Mouse (Mus musculus) midbrain, postnatal 0 days (tissue): ENCODE results near the gene Gm42906. TPM values are rescaled to one million over a fixed set of nuclear protein-coding genes. Genes with fewer than 3 reads are reported as not detected.

Experiments
- ATAC-seq: fragments of 200-750 bp; cut with Nextera tagmentation; 2 replicates; pipeline ENCODE4 v1.8.0; 2017; ENCODE audit warnings: moderate number of reproducible peaks, mild to moderate bottlenecking, moderate TSS enrichment, moderate library complexity; ENCODE audit not compliant: low FRiP score
- DNase-seq: peaks from one replicate; pipeline ENCODE4 v3.0.0-alpha.2; 2015; ENCODE audit warnings: low spot score
- H3K27ac ChIP-seq: fragments of 300-500 bp; sonication (generic); 2 replicates; pipeline ENCODE4 v1.5.1; 2014; ENCODE audit warnings: low read depth, mild to moderate bottlenecking, low read length, mixed read lengths
- H3K27me3 ChIP-seq: fragments of 300-500 bp; sonication (generic); 2 replicates; pipeline ENCODE4 v1.6.1; 2014; ENCODE audit warnings: low read length, control low read depth, mixed read lengths; ENCODE audit not compliant: insufficient read depth
- H3K36me3 ChIP-seq: fragments of 300-500 bp; sonication (generic); 2 replicates; pipeline ENCODE4 v1.6.1; 2014; ENCODE audit warnings: low read length, control low read depth, mixed read lengths; ENCODE audit not compliant: insufficient read depth
- H3K4me1 ChIP-seq: fragments of 300-500 bp; sonication (generic); 2 replicates; pipeline ENCODE4 v1.6.1; 2014; ENCODE audit warnings: mild to moderate bottlenecking, control low read depth, antibody characterized with exemption, low read length, mixed read lengths; ENCODE audit not compliant: insufficient read depth
- H3K4me2 ChIP-seq: fragments of 300-500 bp; sonication (generic); 2 replicates; pipeline ENCODE4 v1.6.1; 2014; ENCODE audit warnings: low read depth, mild to moderate bottlenecking, low read length, mixed read lengths; ENCODE audit not compliant: poor library complexity, severe bottlenecking
- H3K4me3 ChIP-seq: fragments of 300-500 bp; sonication (generic); 2 replicates; pipeline ENCODE4 v1.5.1; 2014; ENCODE audit warnings: low read depth, mild to moderate bottlenecking, low read length, moderate library complexity
- H3K9ac ChIP-seq: fragments of 300-500 bp; sonication (generic); replicated peaks from 2 replicates; pipeline ENCODE4 v1.6.1; 2014; ENCODE audit warnings: mild to moderate bottlenecking, low read length, moderate library complexity, mixed read lengths; ENCODE audit not compliant: poor library complexity, severe bottlenecking
- H3K9me3 ChIP-seq: fragments of 300-500 bp; sonication (generic); 2 replicates; pipeline ENCODE4 v1.6.1; 2016; ENCODE audit warnings: low read length, control low read depth
- CTCF ChIP-seq: IDR thresholded peaks from 2 replicates; pipeline ENCODE4 v1.5.1; 2016; ENCODE audit warnings: antibody characterized with exemption, mild to moderate bottlenecking
- WGBS: fragments of 180-500 bp; shearing (Covaris S2); extraction: QIAGEN DNeasy Blood & Tissue Kit; methylation state at CpG from one replicate; pipeline ENCODE4 v1.1.7; 2014; 5-methylcytosine and 5-hydroxymethylcytosine counted together
- polyA plus RNA-seq: library from polyadenylated mRNA; unstranded; fragments of >200 nt; fragmentation: Nextera tagmentation; extraction: Ambion mirVana; gene quantifications from 2 replicates; pipeline ENCODE4 v1.2.1, GENCODE M21; 2015
- total RNA-seq: library from RNA; depleted of rRNA; stranded (reverse); fragments of >200 nt; gene quantifications from 2 replicates; pipeline ENCODE4 v1.2.3, GENCODE M21; 2014

The Gm42906 gene
- total and polyA plus RNA-seq, 2 experiments from 2014 or later = not detected

DNA sequence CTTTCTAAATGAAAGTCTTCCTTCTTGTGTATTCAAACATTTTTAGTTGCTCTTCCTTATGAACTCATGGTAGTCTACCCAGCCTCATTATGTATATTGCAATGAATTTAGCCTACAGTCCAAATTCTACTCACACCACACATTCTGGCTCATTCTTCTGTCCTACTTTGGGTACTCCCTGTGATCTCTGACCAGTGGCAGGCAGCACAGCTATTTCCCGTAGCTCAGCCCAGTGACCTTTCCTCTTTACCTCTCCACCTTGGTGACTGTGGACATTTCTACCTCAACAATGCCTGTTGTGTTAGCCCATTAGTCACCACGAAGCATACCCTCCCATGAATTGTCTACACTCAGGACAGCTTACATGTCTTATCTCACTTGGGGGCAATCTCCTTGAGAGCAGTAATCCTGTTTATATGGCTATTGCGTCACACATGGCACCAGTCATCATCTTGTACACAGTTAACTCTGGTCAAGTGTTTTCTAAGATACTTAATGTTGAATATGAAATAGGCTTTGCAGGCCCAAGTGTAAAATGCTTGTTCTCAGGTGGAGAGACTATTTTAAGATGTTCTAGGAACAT lies 257.7 kb downstream of the Gm42906 start:
- no peak for TF ChIP-seq CTCF
- no peak overlapping the region for H3K9ac ChIP-seq
- ATAC-seq (no peak), DNase-seq (no peak)
- H3K4me1 ChIP-seq = no peaks in the 10 kb centered on the region
- H3K4me2 ChIP-seq = no peak overlapping the region
- no peak overlapping the region for H3K4me3 ChIP-seq
- no peaks in the 10 kb centered on the region for H3K27me3 ChIP-seq
- no peaks in the 10 kb centered on the region for H3K36me3 ChIP-seq
- H3K27ac ChIP-seq = no peak overlapping the region
- H3K9me3 ChIP-seq = no peaks in the 10 kb centered on the region
- WGBS = 77% methylated on average over 3 of the region's 3 CpGs

DNA sequence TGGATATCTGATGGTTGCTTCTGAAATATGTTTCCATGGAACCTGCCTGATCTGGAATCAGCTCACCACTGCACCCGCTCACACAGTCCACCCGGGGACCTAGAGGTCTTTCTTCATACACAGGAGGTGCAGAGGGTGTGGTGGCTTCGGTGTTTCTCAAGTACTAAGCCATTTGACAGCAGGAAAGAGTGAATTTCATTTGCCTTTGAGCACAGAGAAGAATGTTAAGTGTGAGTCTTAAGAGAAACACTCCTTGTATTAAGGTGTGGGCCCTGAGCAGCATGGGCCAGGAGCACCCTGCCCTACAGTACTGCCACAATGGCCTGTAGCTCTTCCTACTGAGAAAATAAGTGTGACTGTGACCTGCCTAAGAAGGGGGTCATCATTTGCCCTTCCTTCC lies 259.8 kb downstream of the Gm42906 start:
- Histone ChIP-seq H3K4me2 (no peak overlapping the region), H3K36me3 (no peaks in the 10 kb centered on the region), H3K9me3 (no peaks in the 10 kb centered on the region), H3K27me3 (no peaks in the 10 kb centered on the region), H3K4me3 (no peak overlapping the region), H3K4me1 (no peaks in the 10 kb centered on the region), H3K9ac (no peak overlapping the region), H3K27ac (no peak overlapping the region; the same call in 1 of the 2 replicates)
- WGBS = 87% methylated on average over 3 of the region's 3 CpGs
- DNase-seq (no peak), ATAC-seq (no peak)
- TF ChIP-seq CTCF = no peak

GRCm38 (mm10) chr5:151167641-151168040 lies 260.3 kb downstream of the Gm42906 start:
- Histone ChIP-seq H3K36me3 (no peaks in the 10 kb centered on the region), H3K4me3 (no peak overlapping the region), H3K27ac (no peak overlapping the region), H3K4me1 (no peaks in the 10 kb centered on the region), H3K4me2 (no peak overlapping the region), H3K9me3 (no peaks in the 10 kb centered on the region), H3K9ac (no peak overlapping the region), H3K27me3 (no peaks in the 10 kb centered on the region)
- 85% methylated on average over 6 of the region's 6 CpGs for WGBS
- no peak for ATAC-seq
- no peak for TF ChIP-seq CTCF
- no peak for DNase-seq

DNA sequence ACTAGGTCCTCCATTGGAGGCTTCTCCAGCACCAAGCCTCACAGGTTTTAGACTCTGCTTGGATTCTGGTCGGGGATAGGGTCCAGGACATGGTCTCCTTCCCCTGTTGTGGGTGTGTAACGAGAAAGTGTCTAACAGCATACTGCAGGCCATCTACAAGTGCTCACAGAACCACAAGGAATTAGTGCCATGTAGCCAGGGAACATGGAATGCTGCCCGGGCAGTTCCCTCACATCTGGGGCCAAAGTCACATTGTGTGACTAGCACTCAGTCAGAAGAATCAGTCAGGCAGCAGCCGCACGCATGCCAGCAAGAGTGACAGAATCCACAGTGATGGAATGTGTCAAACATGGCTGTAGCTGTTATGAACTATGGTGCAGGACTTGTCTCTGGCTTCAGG lies 261.7 kb downstream of the Gm42906 start:
- H3K4me3 ChIP-seq = no peak overlapping the region
- DNase-seq = no peak
- TF ChIP-seq CTCF = no peak
- H3K9me3 ChIP-seq = no peaks in the 10 kb centered on the region
- H3K4me1 ChIP-seq = no peaks in the 10 kb centered on the region
- 73% methylated on average over 5 of the region's 5 CpGs for WGBS
- no peak for ATAC-seq
- H3K4me2 ChIP-seq = no peak overlapping the region
- no peaks in the 10 kb centered on the region for H3K27me3 ChIP-seq
- H3K27ac ChIP-seq = no peak overlapping the region
- H3K9ac ChIP-seq = no peak overlapping the region
- H3K36me3 ChIP-seq = no peaks in the 10 kb centered on the region

DNA sequence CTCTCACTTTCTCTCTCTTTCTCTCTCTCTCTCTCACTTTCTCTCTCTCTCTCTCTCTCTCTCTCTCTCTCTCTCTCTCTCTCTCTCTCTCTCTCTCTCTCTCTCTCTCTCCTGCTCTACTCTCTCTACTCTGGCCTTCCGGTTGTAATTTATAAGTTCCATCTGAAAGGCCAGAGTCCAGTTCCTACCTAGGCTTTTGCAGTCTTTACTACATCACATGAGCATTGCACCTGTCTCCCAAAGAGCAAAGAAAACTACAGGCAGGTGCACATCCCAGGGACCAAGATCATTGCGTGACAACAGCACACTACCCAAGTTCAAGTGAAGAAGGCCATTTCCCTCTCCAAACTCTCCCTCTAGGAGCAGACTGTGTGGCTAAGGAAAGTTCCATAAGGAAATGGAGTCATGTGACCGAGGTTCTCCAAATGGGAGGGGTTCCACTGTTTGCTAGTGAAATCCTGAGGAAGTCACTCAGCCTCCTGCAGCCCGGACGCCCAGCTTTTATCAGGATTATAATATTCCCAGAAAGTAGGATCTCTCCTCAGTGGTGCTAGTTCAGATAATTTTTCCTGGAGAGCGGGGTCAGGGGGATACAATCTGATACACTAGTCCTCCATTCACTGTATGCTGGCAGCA lies 262.5 kb downstream of the Gm42906 start:
- DNase-seq (no peak), ATAC-seq (no peak)
- TF ChIP-seq CTCF = no peak
- Histone ChIP-seq H3K9ac (no peak overlapping the region), H3K4me3 (no peak overlapping the region), H3K4me1 (no peaks in the 10 kb centered on the region), H3K36me3 (no peaks in the 10 kb centered on the region), H3K9me3 (no peaks in the 10 kb centered on the region), H3K4me2 (no peak overlapping the region), H3K27ac (no peak overlapping the region), H3K27me3 (no peaks in the 10 kb centered on the region)
- WGBS = 92% methylated on average over 6 of the region's 6 CpGs

DNA sequence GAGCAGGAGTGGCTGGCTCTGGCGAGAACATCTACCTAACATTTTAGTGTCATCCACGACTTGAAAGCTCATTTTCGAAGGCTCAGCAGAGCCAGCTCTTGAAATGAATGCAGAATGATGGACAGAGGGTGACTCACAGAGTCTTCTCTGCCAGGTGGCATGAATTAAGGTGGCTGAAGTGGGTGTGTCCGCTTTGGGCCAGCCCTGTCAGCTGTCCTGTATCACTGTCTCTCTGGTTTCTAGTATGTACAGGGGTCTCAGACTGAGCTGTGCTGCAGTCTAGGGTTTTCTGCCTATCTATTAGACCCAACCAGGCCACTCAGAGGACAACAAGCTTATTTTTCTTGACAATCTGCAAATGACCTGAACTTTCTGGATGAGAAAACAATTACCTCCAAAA lies 263.1 kb downstream of the Gm42906 start:
- H3K27ac ChIP-seq = no peak overlapping the region
- 87% methylated on average over 4 of the region's 4 CpGs for WGBS

More for the DNA sequence above, 263.1 kb downstream of the Gm42906 start:
- H3K27me3 ChIP-seq = no peaks in the 10 kb centered on the region
- no peak for TF ChIP-seq CTCF
- no peak overlapping the region for H3K9ac ChIP-seq
- DNase-seq (no peak), ATAC-seq (no peak)
- H3K4me2 ChIP-seq = no peak overlapping the region
- no peaks in the 10 kb centered on the region for H3K36me3 ChIP-seq
- H3K4me3 ChIP-seq = no peak overlapping the region
- no peaks in the 10 kb centered on the region for H3K9me3 ChIP-seq
- no peaks in the 10 kb centered on the region for H3K4me1 ChIP-seq
